Mouse (Mus musculus) CD4-positive, CD25-positive, alpha-beta regulatory T cell (primary cell): Measurements from ENCODE around the gene Frem2. TPM values are rescaled to one million over a fixed set of nuclear protein-coding genes. Genes with fewer than 3 reads are reported as not detected.

ENCODE experiments used
- polyA plus RNA-seq: library from polyadenylated mRNA; unstranded; fragments of 100-300 nt; shearing (Covaris generic); gene quantifications from one replicate; pipeline ENCODE4 v1.2.1, GENCODE M21; 2017

The Frem2 gene
- polyA plus RNA-seq, result 0.14 TPM

GRCm38 (mm10) chr3:53656878-53657561 is at the start of gene Frem2:
Gene Frem2 (minus strand): TSS chr3:53657355.

GRCm38 (mm10) chr3:53488353-53488752 is 168.8 kb downstream of the Frem2 start, which contains the start of gene Stoml3:
Gene Stoml3 (plus strand): TSS chr3:53488653.

Other genes starting within 250 kb of the Frem2 start
- 14.0 TPM for gene Nhlrc3, start 194.0 kb downstream of the Frem2 start, polyA plus RNA-seq
- 24.8 TPM for gene Proser1, start 193.7 kb downstream of the Frem2 start, polyA plus RNA-seq
- not detected for gene Stoml3, start 168.7 kb downstream of the Frem2 start, polyA plus RNA-seq
- not detected for gene Gm10985, start 187.7 kb upstream of the Frem2 start, polyA plus RNA-seq
- 56.0 TPM for gene Ufm1, start 206.5 kb upstream of the Frem2 start, polyA plus RNA-seq